Mouse (Mus musculus) Patski (cell line): ENCODE results near the gene Git2. TPM values are rescaled to one million over a fixed set of nuclear protein-coding genes. Genes with fewer than 3 reads are reported as not detected.

Experiments used
- ATAC-seq: fragments of 100-300 bp; one replicate; pipeline ENCODE4 v1.8.0; 2021
- CTCF ChIA-PET: fragments of 350-600 bp; sonication (Branson Sonifier 250); formaldehyde crosslinking; loops from one replicate; lab custom pipeline; 2022; ENCODE audit warnings: inconsistent platforms; lab: Charles Lee
- POLR2A ChIA-PET: fragments of 350-600 bp; sonication (Branson Sonifier 250); formaldehyde crosslinking; loops from one replicate; lab custom pipeline; 2022; ENCODE audit warnings: antibody characterized with exemption, inconsistent platforms; lab: Charles Lee
- DNase-seq: peaks from one replicate; pipeline ENCODE4 v3.0.0-alpha.2; 2011; ENCODE audit warnings: low read depth, low spot score
- H3K27me3 ChIP-seq: fragments of 371-371 bp; one replicate; pipeline ENCODE4 v1.5.1; 2021
- CTCF ChIP-seq: fragments of 100-300 bp; IDR thresholded peaks from one replicate; pipeline ENCODE4 v1.5.1; 2021
- in situ Hi-C: fragments of 300-500 bp; cut with MboI; formaldehyde crosslinking; loops from 3 replicates; pipeline ENCODE4 v1.11.1; 2018; ENCODE audit warnings: low pct_unique_long_range_greater_than_20kb, mixed read lengths
- polyA plus RNA-seq: library from polyadenylated mRNA; unstranded; gene quantifications from one replicate; pipeline ENCODE4 v1.2.3, GENCODE M21; 2021

Git2 gene
- polyA plus RNA-seq, 1 experiment from 2014 or later, result 53.6 TPM

DNA sequence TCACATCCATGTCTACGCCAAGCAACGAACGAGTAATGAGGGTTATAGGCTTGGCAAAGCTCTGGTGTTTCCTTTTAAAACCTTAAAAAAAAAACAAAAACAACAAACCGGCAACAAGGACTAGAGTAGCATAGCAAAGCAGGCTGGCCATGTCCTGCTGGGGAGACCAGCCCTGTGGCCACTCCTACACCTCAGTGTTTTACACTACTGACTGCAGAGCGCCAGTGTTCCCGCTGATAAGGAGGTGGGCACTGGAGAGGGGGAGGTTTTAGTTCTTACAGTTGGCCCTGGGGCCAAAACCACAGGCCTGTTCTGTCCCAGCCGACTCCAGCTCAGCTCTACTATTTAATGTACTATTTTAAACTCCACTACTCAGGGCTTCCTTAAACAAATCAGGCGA, 32.2 kb upstream of the Git2 start:
- in situ Hi-C loops, result no loop called here
- ChIA-PET CTCF (no interaction called here), POLR2A (no interaction called here)
- DNase-seq, result no peak
- TF ChIP-seq CTCF, result no peak
- no peaks in the 10 kb centered on the region for H3K27me3 ChIP-seq
- no peak for ATAC-seq

DNA sequence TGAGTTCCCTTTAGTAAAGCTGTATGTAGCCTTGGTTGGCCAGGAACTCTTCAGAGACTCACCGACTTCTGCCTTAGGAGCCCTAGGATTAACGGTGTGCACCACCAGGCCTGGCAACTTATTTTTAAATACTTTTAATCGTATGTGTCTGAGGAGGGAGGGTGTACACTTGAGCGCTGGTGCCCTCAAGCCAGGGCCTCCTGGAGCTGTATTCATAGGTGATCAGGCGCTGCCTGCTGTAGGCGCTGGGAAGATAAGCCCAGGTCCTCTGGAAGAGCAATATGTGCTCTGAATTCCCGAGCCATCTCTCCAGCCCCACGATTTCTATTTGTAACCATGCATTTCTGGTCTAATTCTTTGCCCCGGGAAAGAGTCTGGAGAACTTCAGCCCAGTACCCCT, 31.7 kb upstream of the Git2 start:
- ATAC-seq (no peak), DNase-seq (no peak)
- in situ Hi-C loops, result no loop called here
- H3K27me3 ChIP-seq, result no peaks in the 10 kb centered on the region
- TF ChIP-seq CTCF, result no peak
- CTCF ChIA-PET, result no interaction called here
- POLR2A ChIA-PET, result no interaction called here

DNA sequence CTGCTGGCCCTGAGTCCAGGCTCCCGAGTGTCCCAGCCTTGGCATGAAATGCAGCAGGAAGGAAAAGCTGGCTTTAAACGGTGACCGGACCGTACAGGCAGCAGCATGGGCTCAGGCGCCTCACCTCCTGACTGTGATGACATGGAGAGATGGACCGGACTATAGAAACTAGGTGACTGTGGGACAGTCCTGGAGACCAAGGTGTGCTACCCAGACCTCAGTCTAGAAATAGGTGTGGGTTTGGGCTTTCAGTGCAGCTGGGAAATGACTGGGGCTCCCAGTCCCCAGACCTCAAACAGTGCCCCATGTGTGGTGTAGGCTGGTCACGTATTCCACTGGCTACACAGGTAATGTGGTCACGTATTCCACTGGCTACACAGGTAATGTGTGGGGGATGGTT, 31.3 kb upstream of the Git2 start:
- no peak for DNase-seq
- CTCF ChIA-PET, result interaction anchor here (0.6 kb wide), 1 partner anchor 197 kb away, joined by 3 read pairs; no protein-coding TSS in a partner anchor
- TF ChIP-seq CTCF, result no peak
- in situ Hi-C loops, result no loop called here
- ATAC-seq, result no peak
- POLR2A ChIA-PET, result no interaction called here
- H3K27me3 ChIP-seq, result no peaks in the 10 kb centered on the region

DNA sequence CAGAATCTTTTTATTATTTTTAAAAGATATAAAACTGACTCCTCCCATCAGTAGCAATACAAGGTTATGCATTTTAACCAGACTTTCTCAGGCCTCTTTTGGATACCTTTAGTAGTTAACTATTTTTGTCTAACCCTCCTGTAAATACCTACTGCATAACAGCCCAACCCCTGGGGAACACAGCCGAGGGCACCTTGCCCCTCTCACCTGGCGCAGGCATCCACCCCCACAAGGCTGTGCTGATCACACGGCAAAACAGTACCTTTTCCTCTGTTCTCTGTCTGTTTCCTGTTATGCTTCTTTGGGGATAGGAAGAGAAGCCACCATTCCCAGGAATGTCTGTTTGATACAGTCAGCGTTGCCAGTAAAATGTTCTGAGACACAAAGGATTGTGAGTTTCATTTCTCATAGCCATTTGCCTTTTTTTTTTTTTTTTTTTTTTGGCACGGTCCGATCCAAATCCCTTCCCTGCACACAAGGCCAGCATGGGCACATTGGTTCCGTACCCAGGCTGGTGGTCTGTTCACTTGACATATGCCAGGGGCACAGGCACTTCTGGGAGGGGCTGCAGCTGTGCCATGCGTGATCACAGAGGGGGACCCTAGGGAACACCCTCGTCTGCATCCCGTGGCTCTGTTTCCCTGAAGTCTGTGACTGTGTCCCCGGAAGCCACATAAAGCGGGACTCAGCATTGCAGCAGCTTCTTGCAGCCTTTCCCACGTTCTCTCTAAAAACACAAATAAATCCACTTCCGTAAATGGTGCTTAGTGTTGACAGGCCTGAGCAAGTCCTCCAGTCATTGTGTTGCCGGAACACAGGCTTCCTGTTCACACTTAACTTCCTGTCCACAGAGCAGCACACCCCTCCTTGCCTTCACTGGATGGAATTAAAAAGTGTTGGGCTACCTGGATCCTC, 30.4 kb upstream of the Git2 start:
- POLR2A ChIA-PET, result no interaction called here
- ATAC-seq, result no peak
- H3K27me3 ChIP-seq, result no peaks in the 10 kb centered on the region
- CTCF ChIA-PET, result interaction anchor here (1.0 to 2.9 kb wide), 5 partner anchors 11 to 137 kb away, joined by 3 to 8 read pairs (median 3); no protein-coding TSS in a partner anchor
- DNase-seq, result no peak
- in situ Hi-C loops, result no loop called here
- no peak for TF ChIP-seq CTCF

DNA sequence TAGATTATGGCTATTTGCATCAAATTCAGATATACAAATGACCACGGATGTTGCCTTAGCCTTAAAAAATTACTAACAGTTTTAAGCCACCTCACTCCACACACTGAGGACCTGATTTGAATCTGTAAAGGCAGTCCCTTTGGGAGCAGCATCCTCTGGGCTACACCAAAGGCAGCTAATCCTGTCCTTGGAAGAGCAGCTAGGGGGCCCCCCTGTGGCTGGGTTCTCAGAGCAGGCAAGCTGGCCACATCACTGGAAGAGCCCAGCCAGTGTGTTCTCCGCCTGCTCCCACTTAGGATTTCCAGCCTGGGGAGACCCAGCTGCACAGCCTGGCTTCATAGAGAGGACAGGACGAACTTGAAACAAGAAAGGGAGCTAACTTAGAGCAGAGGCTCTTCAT, 29.6 kb upstream of the Git2 start:
- H3K27me3 ChIP-seq, result no peaks in the 10 kb centered on the region
- DNase-seq (no peak), ATAC-seq (no peak)
- in situ Hi-C loops, result no loop called here
- ChIA-PET POLR2A (interaction anchor here (0.9 kb wide), 1 partner anchor 23 kb away, joined by 3 read pairs; no protein-coding TSS in a partner anchor), CTCF (interaction anchor here (1.0 to 2.9 kb wide), 7 partner anchors 10 to 136 kb away, joined by 3 to 8 read pairs (median 3); no protein-coding TSS in a partner anchor)
- TF ChIP-seq CTCF, result no peak

DNA sequence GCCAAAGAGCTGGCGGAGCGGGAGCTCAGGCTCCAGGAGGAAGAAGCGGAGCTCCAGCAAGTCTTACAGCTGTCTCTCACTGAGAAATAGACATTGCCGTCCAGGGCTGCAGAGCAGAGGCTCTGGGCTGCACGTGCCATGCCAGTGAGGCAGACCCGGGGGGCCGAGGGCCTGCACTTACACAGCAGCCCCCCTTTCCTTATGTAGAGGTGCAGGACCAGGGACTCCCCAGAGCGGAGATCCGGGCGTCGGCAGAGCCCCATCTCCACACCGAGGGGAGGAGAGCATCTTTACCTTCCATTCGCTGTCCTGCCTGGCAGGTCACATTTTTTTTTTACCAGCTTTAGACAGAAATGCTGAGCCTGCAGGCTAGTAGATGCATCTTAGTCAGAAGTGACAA, 29.0 kb upstream of the Git2 start:
- no peak for ATAC-seq
- DNase-seq, result no peak
- ChIA-PET CTCF (interaction anchor here (1.3 to 2.9 kb wide), 6 partner anchors 9 to 136 kb away, joined by 3 to 8 read pairs (median 4); no protein-coding TSS in a partner anchor), POLR2A (interaction anchor here (0.9 kb wide), 1 partner anchor 22 kb away, joined by 3 read pairs; no protein-coding TSS in a partner anchor)
- in situ Hi-C loops, result no loop called here
- no peaks in the 10 kb centered on the region for H3K27me3 ChIP-seq
- TF ChIP-seq CTCF, result no peak

DNA sequence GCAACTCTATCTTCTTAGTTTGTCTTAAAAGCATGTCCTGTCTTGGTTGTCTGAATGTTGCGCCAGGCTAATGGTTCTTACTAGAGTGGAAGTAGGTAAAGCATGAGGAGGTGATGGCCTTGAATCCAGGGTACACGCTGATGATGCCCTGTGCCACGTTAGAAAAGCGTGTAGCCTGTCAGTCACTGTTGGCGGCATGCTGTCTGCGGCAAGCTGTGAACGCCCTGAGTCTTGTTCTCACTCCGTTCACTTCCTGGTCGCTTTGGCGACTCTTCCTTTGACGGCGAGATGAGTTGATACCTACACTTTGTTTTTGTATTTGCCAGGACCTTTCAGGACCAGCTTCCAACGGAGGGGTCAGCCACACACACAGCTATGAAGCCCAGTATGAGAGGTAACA, 27.9 kb upstream of the Git2 start:
- POLR2A ChIA-PET, result no interaction called here
- ATAC-seq (no peak), DNase-seq (no peak)
- CTCF ChIA-PET, result interaction anchor here (2.6 to 2.9 kb wide), 2 partner anchors 8 to 15 kb away, joined by 8 read pairs; no protein-coding TSS in a partner anchor
- no peak for TF ChIP-seq CTCF
- in situ Hi-C loops, result no loop called here
- H3K27me3 ChIP-seq, result no peaks in the 10 kb centered on the region

DNA sequence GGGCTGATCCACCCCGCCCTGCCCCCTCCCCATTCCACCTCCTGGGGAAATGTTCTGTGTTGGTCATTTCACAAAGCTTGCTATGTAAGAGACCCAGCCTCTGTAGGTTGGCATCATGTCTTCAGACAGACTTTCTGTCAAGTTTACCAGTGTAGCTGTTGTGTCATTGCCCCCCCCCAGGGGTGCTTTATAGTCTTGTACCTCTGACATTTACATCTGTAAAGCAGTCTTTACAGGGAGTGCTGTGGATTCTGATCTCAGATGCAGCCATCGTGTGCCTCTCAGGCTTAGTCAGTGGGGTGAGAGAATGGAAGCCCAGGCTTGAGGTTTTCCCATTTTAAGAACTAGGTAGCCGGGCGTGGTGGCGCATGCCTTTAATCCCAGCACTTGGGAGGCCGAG, 26.5 kb upstream of the Git2 start:
- ChIA-PET POLR2A (interaction anchor here (0.7 kb wide), 1 partner anchor 165 kb away, joined by 3 read pairs; no protein-coding TSS in a partner anchor), CTCF (no interaction called here)
- DNase-seq (no peak), ATAC-seq (no peak)
- TF ChIP-seq CTCF, result no peak
- no peaks in the 10 kb centered on the region for H3K27me3 ChIP-seq
- in situ Hi-C loops, result no loop called here

DNA sequence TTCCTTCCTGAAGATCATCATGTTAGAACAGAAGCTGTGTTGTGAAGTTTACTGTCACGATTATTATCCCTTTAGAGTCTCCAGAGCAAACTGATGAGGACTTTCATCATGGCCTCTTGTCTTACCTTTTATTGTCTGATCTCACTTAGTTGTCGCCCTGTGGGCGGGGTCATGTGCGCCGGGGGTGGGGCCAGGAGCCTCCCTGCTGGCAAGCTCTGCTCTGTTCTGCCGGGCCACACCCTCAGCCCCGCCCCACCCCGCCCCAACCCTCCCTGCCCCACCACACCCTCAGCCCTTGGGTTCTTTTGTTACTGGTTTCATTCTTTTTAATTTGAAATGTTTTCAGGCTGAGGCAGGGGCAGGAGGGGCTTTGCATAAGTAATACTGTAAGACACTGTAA, 25.7 kb upstream of the Git2 start:
- POLR2A ChIA-PET, result no interaction called here
- in situ Hi-C loops, result no loop called here
- no peaks in the 10 kb centered on the region for H3K27me3 ChIP-seq
- ATAC-seq (no peak), DNase-seq (no peak)
- CTCF ChIA-PET, result no interaction called here
- no peak for TF ChIP-seq CTCF

DNA sequence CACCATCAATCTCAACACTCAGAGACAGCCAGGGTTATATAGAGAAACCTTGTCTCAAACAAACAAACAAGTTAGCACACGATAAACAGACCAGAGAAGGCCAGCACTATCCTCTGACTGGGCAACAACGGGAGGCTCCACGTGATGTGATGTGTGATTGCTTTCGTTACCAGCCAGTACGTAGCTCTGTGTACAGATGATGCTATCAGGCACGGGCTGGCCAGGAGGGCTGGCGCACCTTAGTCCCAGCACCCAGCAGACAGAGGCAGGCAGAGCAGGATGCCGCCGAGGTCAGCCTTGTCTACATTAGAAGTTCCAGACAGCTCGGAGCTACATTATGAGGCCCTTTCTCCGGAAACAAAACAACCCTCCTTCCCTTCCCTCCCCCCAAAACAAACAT, 24.5 kb upstream of the Git2 start:
- in situ Hi-C loops, result no loop called here
- CTCF ChIA-PET, result no interaction called here
- POLR2A ChIA-PET, result no interaction called here
- DNase-seq (no peak), ATAC-seq (no peak)
- no peaks in the 10 kb centered on the region for H3K27me3 ChIP-seq
- TF ChIP-seq CTCF, result no peak

DNA sequence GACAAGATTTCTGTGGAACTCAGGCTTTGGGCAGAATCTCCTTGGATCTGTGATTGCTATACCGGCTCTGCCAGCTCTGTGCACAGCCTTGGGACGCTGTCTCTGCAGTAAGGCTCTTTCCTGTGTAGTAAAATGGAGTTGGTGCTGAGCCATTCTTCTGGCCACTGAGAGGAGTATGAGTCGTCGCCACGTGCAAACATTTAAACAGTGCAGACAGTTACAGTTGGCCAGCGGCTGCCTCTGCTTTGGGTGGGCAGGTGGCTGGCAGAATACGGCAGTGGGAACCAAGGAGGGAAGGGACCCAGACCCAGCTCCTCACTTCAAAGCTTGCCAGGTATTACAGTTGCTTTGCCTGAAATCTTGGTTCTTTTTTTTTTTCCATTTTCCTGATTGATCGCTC, 21.9 kb upstream of the Git2 start:
- ATAC-seq, result no peak
- in situ Hi-C loops, result no loop called here
- CTCF ChIA-PET, result no interaction called here
- no peak for TF ChIP-seq CTCF
- DNase-seq, result no peak
- POLR2A ChIA-PET, result no interaction called here
- H3K27me3 ChIP-seq, result no peaks in the 10 kb centered on the region
